Mouse (Mus musculus): ENCODE measurements around the gene Slc27a2. TPM values are rescaled to one million over a fixed set of nuclear protein-coding genes. Genes with fewer than 3 reads are reported as not detected.

Gene Slc27a2
- total and polyA plus RNA-seq, 3 experiments: not detected

Other genes with a start within 250 kb of the Slc27a2 start
- not detected in 2 replicates for gene Atp8b4, start 51.7 kb upstream of the Slc27a2 start, total RNA-seq (2012; rRNA removed)
- not detected for gene Atp8b4, start 51.7 kb upstream of the Slc27a2 start, polyA plus RNA-seq (2012; ENCODE audit: insufficient read depth in 1 of 2, insufficient read length in 2 of 2, low read depth in 1 of 2, low replicate concordance in 2 of 2, missing spikeins in 1 of 2)
- gene Hdc, start 66.9 kb downstream of the Slc27a2 start, total RNA-seq (2012; rRNA removed): 2.2 and 2.8 TPM in 2 replicates
- gene Hdc, start 66.9 kb downstream of the Slc27a2 start, polyA plus RNA-seq (2012; ENCODE audit: insufficient read depth in 1 of 2, insufficient read length in 2 of 2, low read depth in 1 of 2, low replicate concordance in 2 of 2, missing spikeins in 1 of 2): 1 to 10 TPM in 1 of 2 experiments, not detected in 1; 5.5 TPM
- 11.7 and 13.1 TPM in 2 replicates for gene Gabpb1, start 123.9 kb downstream of the Slc27a2 start, total RNA-seq (2012; rRNA removed)
- 10 to 100 TPM in 1 of 2 experiments, not detected in 1; 17.8 TPM for gene Gabpb1, start 123.9 kb downstream of the Slc27a2 start, polyA plus RNA-seq (2012; ENCODE audit: insufficient read depth in 1 of 2, insufficient read length in 2 of 2, low read depth in 1 of 2, low replicate concordance in 2 of 2, missing spikeins in 1 of 2)
- gene Usp8, start 154.9 kb downstream of the Slc27a2 start, total RNA-seq (2012; rRNA removed): 18.5 and 21.1 TPM in 2 replicates
- gene Usp8, start 154.9 kb downstream of the Slc27a2 start, polyA plus RNA-seq (2012; ENCODE audit: insufficient read depth in 1 of 2, insufficient read length in 2 of 2, low read depth in 1 of 2, low replicate concordance in 2 of 2, missing spikeins in 1 of 2): 10 to 100 TPM in 1 of 2 experiments, not detected in 1; 34.6 TPM
- gene Usp50, start 231.1 kb downstream of the Slc27a2 start, total RNA-seq (2012; rRNA removed): 0.56 and 1.0 TPM in 2 replicates
- under 1 TPM in 1 of 2 experiments, not detected in 1; 0.28 TPM for gene Usp50, start 231.1 kb downstream of the Slc27a2 start, polyA plus RNA-seq (2012; ENCODE audit: insufficient read depth in 1 of 2, insufficient read length in 2 of 2, low read depth in 1 of 2, low replicate concordance in 2 of 2, missing spikeins in 1 of 2)